Mouse (Mus musculus): Measurements from ENCODE around the gene Cast.

DNA sequence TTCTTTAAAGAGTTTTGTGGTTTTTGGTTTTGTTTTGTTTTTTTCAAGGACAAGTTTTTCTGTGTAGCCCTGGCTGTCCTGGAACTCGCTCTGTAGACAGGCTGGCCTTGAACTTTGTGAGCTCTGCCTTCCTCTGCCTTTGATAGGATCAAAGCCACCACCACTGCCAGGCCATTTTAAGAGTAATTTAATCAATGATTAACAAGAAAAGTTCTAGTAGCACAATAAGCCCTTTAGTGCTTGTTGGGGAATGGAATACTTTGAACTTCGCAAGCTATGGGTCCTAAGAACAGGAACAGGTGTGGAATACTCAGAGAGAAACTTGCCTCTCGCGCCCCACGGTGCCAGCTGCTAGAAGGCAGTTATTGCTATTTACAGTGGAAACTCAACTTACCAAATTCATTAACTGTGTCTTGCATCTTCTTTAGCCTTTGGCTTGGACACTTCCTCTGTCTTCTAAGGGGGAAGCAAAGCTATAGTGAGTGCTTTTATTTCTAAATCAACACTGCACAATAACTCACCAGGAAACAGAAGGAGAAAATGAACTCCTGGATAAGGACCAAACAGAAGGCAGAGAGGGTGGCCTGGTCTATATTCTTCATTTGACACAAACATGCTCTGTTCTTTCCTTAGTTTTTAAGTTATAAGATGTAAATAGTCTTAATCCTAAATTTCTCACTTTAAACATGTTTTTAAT is 113.0 kb downstream of the Cast start:
- TF ChIP-seq CTCF (IDR thresholded peaks at IDR 0.05; ENCODE audit: low read depth, low read length): no peak
- no peak for TF ChIP-seq GATA1 (IDR thresholded peaks at IDR 0.05; ENCODE audit: borderline replicate concordance, low read length)
- no peak for TF ChIP-seq GATA2 (IDR thresholded peaks at IDR 0.05; ENCODE audit: borderline replicate concordance, low read depth, low read length)

Measured in G1E (cell line).